Mouse (Mus musculus): ENCODE data around the gene Rprd2.
A peak's percentile ranks its signal among the peaks of the same experiment; 100 is the strongest.
"Not testable (repeated sequence)": the region's sequence is repeated elsewhere in the genome, so short reads cannot be mapped to it uniquely, and the experiment has no call there.

The Rprd2 gene

GRCm38 (mm10) chr3:95818571-95819288 lies at the start of gene Rprd2:
TSS of gene Rprd2 (minus strand) at chr3:95818863.
- peak; percentile 73 for DNase-seq (ENCODE audit: low spot score)

GRCm38 (mm10) chr3:95867408-95867807 lies 48.7 kb upstream of the Rprd2 start:
- no peak for DNase-seq (ENCODE audit: low spot score)

- DNase-seq (ENCODE audit: low spot score): no peak
Observed at GRCm38 (mm10) chr3:95866071-95866470, 47.4 kb upstream of the Rprd2 start.

- DNase-seq (ENCODE audit: low spot score): no peak
Observed at GRCm38 (mm10) chr3:95865571-95865970, 46.9 kb upstream of the Rprd2 start.

- DNase-seq (ENCODE audit: low spot score): no peak
Observed at GRCm38 (mm10) chr3:95865050-95865449, 46.4 kb upstream of the Rprd2 start.

- DNase-seq (ENCODE audit: low spot score): no peak
Observed at GRCm38 (mm10) chr3:95863578-95863977, 44.9 kb upstream of the Rprd2 start.

- DNase-seq (ENCODE audit: low spot score): peak; percentile 75
Observed at GRCm38 (mm10) chr3:95861796-95862195, 43.1 kb upstream of the Rprd2 start.

GRCm38 (mm10) chr3:95861216-95861615 lies 42.6 kb upstream of the Rprd2 start:
- no peak for DNase-seq (ENCODE audit: low spot score)

- no peak for DNase-seq (ENCODE audit: low spot score)
Observed at GRCm38 (mm10) chr3:95860323-95860722, 41.7 kb upstream of the Rprd2 start.

GRCm38 (mm10) chr3:95858278-95858677 lies 39.6 kb upstream of the Rprd2 start:
- DNase-seq (ENCODE audit: low spot score): not testable (repeated sequence)

- DNase-seq (ENCODE audit: low spot score): not testable (repeated sequence)
Observed at GRCm38 (mm10) chr3:95857050-95857449, 38.4 kb upstream of the Rprd2 start.

- no peak for DNase-seq (ENCODE audit: low spot score)
Observed at GRCm38 (mm10) chr3:95856115-95856514, 37.5 kb upstream of the Rprd2 start.

GRCm38 (mm10) chr3:95855502-95856089 lies 36.9 kb upstream of the Rprd2 start, which contains the start of gene Prpf3:
TSS of gene Prpf3 (minus strand) at chr3:95855885.
- peak; percentile 95 for DNase-seq (ENCODE audit: low spot score)

- no peak for DNase-seq (ENCODE audit: low spot score)
Observed at GRCm38 (mm10) chr3:95851317-95851716, 32.7 kb upstream of the Rprd2 start.

- DNase-seq (ENCODE audit: low spot score): no peak
Observed at GRCm38 (mm10) chr3:95850611-95851010, 31.9 kb upstream of the Rprd2 start.

GRCm38 (mm10) chr3:95842503-95843214 lies 24.0 kb upstream of the Rprd2 start:
- no peak for DNase-seq (ENCODE audit: low spot score)

GRCm38 (mm10) chr3:95839250-95839649 lies 20.6 kb upstream of the Rprd2 start:
- DNase-seq (ENCODE audit: low spot score): no peak

- DNase-seq (ENCODE audit: low spot score): no peak
Observed at GRCm38 (mm10) chr3:95829053-95829452, 10.4 kb upstream of the Rprd2 start.

GRCm38 (mm10) chr3:95826275-95826674 lies 7.6 kb upstream of the Rprd2 start:
- DNase-seq (ENCODE audit: low spot score): no peak

- no peak for DNase-seq (ENCODE audit: low spot score)
Observed at GRCm38 (mm10) chr3:95820046-95821010, 1.7 kb upstream of the Rprd2 start.

GRCm38 (mm10) chr3:95819351-95819985 lies 805 bp upstream of the Rprd2 start:
- DNase-seq (ENCODE audit: low spot score): peak; percentile 100

Measured in urinary bladder, postnatal 14 days (tissue).